Mouse (Mus musculus) Patski (cell line): Measurements from ENCODE around the gene Rhot2. TPM values are rescaled to one million over a fixed set of nuclear protein-coding genes. Genes with fewer than 3 reads are reported as not detected.

Source experiments
- ATAC-seq: fragments of 100-300 bp; one replicate; pipeline ENCODE4 v1.8.0; 2021
- CTCF ChIA-PET: fragments of 350-600 bp; sonication (Branson Sonifier 250); formaldehyde crosslinking; loops from one replicate; lab custom pipeline; 2022; ENCODE audit warnings: inconsistent platforms; lab: Charles Lee
- POLR2A ChIA-PET: fragments of 350-600 bp; sonication (Branson Sonifier 250); formaldehyde crosslinking; loops from one replicate; lab custom pipeline; 2022; ENCODE audit warnings: antibody characterized with exemption, inconsistent platforms; lab: Charles Lee
- DNase-seq: peaks from one replicate; pipeline ENCODE4 v3.0.0-alpha.2; 2011; ENCODE audit warnings: low read depth, low spot score
- H3K27me3 ChIP-seq: fragments of 371-371 bp; one replicate; pipeline ENCODE4 v1.5.1; 2021
- CTCF ChIP-seq: fragments of 100-300 bp; IDR thresholded peaks from one replicate; pipeline ENCODE4 v1.5.1; 2021
- in situ Hi-C: fragments of 300-500 bp; cut with MboI; formaldehyde crosslinking; loops from 3 replicates; pipeline ENCODE4 v1.11.1; 2018; ENCODE audit warnings: low pct_unique_long_range_greater_than_20kb, mixed read lengths
- polyA plus RNA-seq: library from polyadenylated mRNA; unstranded; gene quantifications from one replicate; pipeline ENCODE4 v1.2.3, GENCODE M21; 2021

Gene Rhot2
- polyA plus RNA-seq, 1 experiment from 2014 or later = 96.4 TPM

- POLR2A ChIA-PET = interaction anchor here (1.0 kb wide), 1 partner anchor 9 kb away, joined by 5 read pairs; no protein-coding TSS in a partner anchor
- DNase-seq (no peak), ATAC-seq (peak; percentile 34)
- H3K27me3 ChIP-seq = no peaks in the 10 kb centered on the region
- in situ Hi-C loops = no loop called here
- no peak for TF ChIP-seq CTCF
- CTCF ChIA-PET = no interaction called here
Measured at GRCm38 (mm10) chr17:25843636-25844395, 835 bp downstream of the Rhot2 start.

DNA sequence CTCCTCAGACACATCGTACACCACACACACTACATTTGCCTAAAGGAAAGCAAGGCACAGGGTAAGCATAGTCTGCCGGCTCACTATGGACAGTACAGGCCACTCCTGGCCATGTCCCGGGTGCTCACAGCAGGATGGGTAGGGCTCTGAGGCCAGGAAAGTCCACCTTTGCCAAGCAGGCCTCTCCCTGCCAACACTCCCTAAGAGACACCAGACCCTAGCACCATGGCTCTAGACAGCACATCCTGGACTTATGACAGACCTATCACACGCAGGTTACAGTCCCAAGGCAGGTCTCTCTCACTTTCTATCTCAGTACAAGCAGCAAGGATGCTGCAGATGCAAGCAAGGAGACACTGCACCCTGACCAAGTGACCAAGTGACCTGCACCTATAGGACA is 1.5 kb downstream of the Rhot2 start:
- CTCF ChIA-PET = interaction anchor here (1.3 kb wide), 1 partner anchor 10 kb away, joined by 5 read pairs; the partner anchor contains the start of gene Stub1
- ATAC-seq (no peak), DNase-seq (no peak)
- in situ Hi-C loops = no loop called here
- no peaks in the 10 kb centered on the region for H3K27me3 ChIP-seq
- TF ChIP-seq CTCF = no peak
- POLR2A ChIA-PET = interaction anchor here (1.0 to 1.6 kb wide), 2 partner anchors 10 kb away, joined by 5 to 7 read pairs; partner anchors contain the start of gene Stub1

DNA sequence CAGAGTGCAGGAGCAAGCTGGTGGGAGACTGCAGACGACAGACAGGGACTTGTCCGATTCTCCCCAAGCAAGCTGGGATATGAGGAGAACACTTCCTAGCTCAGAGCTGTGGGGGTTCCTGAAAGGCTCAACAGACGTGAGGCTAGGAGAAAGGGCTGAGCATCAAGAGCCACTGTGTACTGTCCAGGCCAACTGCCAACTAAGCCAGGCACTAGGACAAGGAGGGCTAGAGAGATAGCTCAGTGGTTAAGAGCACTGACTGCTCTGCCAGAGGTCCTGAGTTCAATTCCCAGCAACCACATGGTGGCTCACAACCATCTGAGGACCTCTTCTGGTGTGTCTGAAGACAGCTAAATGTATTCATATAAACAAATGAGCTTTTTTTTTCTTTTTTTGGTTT is 2.1 kb downstream of the Rhot2 start:
- DNase-seq (no peak), ATAC-seq (no peak)
- ChIA-PET POLR2A (interaction anchor here (1.6 kb wide), 1 partner anchor 9 kb away, joined by 7 read pairs; the partner anchor contains the start of gene Stub1), CTCF (interaction anchor here (1.3 kb wide), 1 partner anchor 9 kb away, joined by 5 read pairs; the partner anchor contains the start of gene Stub1)
- in situ Hi-C loops = no loop called here
- no peaks in the 10 kb centered on the region for H3K27me3 ChIP-seq
- TF ChIP-seq CTCF = no peak

- TF ChIP-seq CTCF = no peak
- in situ Hi-C loops = no loop called here
- no peak for DNase-seq
- POLR2A ChIA-PET = interaction anchor here (1.6 kb wide), 1 partner anchor 8 kb away, joined by 7 read pairs; the partner anchor contains the start of gene Stub1
- ATAC-seq = no peak
- no peaks in the 10 kb centered on the region for H3K27me3 ChIP-seq
- CTCF ChIA-PET = interaction anchor here (1.3 kb wide), 1 partner anchor 8 kb away, joined by 5 read pairs; the partner anchor contains the start of gene Stub1
Measured at GRCm38 (mm10) chr17:25841117-25841880, 3.4 kb downstream of the Rhot2 start, which contains the start of gene Gm20683. TSS of gene Gm20683 (minus strand) at chr17:25841763.

DNA sequence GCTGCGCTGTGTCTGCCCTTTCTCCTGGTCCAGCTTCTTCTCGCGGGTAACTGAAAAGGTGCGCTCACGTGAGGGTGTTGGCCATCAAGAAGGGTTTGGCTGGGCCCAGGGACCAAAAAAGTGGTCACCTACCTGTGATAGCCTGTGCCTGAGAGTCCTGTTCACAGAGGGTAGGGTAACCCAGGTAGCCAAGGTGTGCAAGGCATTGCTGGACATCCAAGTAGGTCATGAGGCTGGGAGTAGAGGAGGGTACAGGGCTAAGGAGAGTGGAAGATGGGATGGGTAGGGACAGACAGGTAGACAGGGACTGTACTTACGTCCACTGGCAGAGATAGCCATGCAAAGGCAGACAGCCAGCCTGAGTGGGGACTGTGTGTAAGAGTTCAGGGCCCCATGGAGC is 4.1 kb downstream of the Rhot2 start:
- in situ Hi-C loops = no loop called here
- no peak for TF ChIP-seq CTCF
- DNase-seq (no peak), ATAC-seq (no peak)
- CTCF ChIA-PET = no interaction called here
- POLR2A ChIA-PET = interaction anchor here (1.2 kb wide), 1 partner anchor 21 kb away, joined by 3 read pairs; the partner anchor contains the start of gene Wdr90
- H3K27me3 ChIP-seq = no peaks in the 10 kb centered on the region

DNA sequence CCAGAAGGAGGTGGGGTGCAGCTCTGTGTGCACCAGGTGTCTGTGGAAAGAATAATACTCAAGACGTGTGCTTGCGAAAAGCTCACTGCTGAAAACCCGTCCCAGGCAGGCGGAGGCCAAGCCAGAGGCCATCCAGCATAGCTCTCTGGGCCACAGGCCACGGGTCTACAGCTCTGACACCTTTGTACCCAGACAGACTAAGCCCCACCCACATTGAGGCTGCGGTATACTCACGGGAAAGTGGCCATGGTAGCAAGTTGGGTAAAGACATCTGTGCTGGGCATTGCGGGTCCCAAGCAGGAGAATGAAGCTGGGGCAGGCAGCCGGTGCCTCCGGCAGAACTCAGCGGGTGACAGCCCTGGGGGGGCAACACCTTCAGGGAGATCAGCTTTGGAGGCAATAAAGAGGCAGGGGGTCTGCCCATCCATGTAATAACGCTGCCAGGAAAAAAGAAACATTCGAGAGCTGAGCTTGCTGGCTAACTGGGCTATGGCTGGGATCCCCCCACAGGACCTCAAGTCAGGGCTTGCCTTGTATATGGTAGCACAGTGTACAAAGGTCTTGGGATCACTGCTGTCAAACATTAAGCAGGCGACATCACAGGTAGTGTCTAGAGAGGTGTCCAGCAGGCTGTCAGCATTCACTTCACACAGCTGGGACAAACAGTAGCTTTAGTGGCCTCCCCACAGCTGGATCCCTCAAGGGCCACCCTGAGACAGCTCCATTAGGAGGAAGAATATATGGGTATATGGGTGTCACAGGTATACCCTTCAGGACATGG is 5.0 kb downstream of the Rhot2 start:
- no peaks in the 10 kb centered on the region for H3K27me3 ChIP-seq
- no peak for TF ChIP-seq CTCF
- CTCF ChIA-PET = no interaction called here
- no peak for DNase-seq
- POLR2A ChIA-PET = interaction anchor here (0.6 to 1.2 kb wide), 2 partner anchors 14 to 22 kb away, joined by 3 read pairs; partner anchors contain the start of gene Wdr90
- ATAC-seq = no peak
- in situ Hi-C loops = no loop called here

GRCm38 (mm10) chr17:25838904-25839303 is 5.7 kb downstream of the Rhot2 start:
- in situ Hi-C loops = no loop called here
- TF ChIP-seq CTCF = no peak
- ChIA-PET POLR2A (interaction anchor here (0.6 kb wide), 1 partner anchor 14 kb away, joined by 3 read pairs; no protein-coding TSS in a partner anchor), CTCF (no interaction called here)
- H3K27me3 ChIP-seq = no peaks in the 10 kb centered on the region
- ATAC-seq (no peak), DNase-seq (no peak)

GRCm38 (mm10) chr17:25837533-25837932 is 7.1 kb downstream of the Rhot2 start:
- in situ Hi-C loops = no loop called here
- ATAC-seq (no peak), DNase-seq (no peak)
- no peak for TF ChIP-seq CTCF
- ChIA-PET POLR2A (interaction anchor here (0.6 to 2.2 kb wide), 5 partner anchors 9 to 58 kb away, joined by 3 to 7 read pairs (median 4); partner anchors contain the start of gene Wdr90), CTCF (no interaction called here)
- H3K27me3 ChIP-seq = no peaks in the 10 kb centered on the region

DNA sequence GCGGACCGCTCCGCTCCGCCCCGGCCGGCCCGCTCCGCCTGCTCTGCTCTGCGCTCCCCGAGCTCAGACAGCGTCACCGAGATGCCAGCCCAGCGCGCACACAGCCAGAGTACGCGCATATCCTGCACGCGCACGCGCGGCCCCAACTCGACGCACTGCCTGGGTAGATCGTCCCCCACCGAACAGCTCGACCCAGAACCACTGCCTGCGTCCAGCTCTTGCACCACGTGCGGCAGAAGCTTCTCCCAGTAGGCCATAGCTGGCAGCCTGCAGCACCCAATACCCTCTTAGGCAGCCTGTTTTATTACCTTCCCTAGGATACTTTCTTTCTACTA is 7.6 kb downstream of the Rhot2 start, which contains the start of gene Rhbdl1:
Gene Rhbdl1 (minus strand): TSS at position 220 of the 335 bp plus-strand sequence.
- TF ChIP-seq CTCF = no peak
- in situ Hi-C loops = no loop called here
- ATAC-seq (no peak), DNase-seq (no peak)
- ChIA-PET CTCF (no interaction called here), POLR2A (interaction anchor here (0.6 to 2.2 kb wide), 6 partner anchors 9 to 58 kb away, joined by 3 to 7 read pairs (median 4); partner anchors contain the start of gene Wdr90)
- H3K27me3 ChIP-seq = no peaks in the 10 kb centered on the region
